Mouse (Mus musculus) liver, embryonic 13.5 days (tissue): Measurements from ENCODE around the gene Ptx4. TPM values are rescaled to one million over a fixed set of nuclear protein-coding genes. Genes with fewer than 3 reads are reported as not detected.

ENCODE experiments used
- ATAC-seq: fragments of 200-750 bp; cut with Nextera tagmentation; 2 replicates; pipeline ENCODE4 v1.8.0; 2017; ENCODE audit warnings: low read depth, mild to moderate bottlenecking, moderate number of reproducible peaks, moderate library complexity
- DNase-seq: peaks from one replicate; pipeline ENCODE4 v3.0.0; 2022
- H3K27ac ChIP-seq: fragments of 300-500 bp; sonication (generic); 2 replicates; pipeline ENCODE4 v1.5.1; 2015; ENCODE audit warnings: moderate library complexity, mild to moderate bottlenecking, inconsistent platforms
- H3K27me3 ChIP-seq: fragments of 300-500 bp; sonication (generic); 2 replicates; pipeline ENCODE4 v1.6.1; 2015; ENCODE audit warnings: mild to moderate bottlenecking, inconsistent platforms
- H3K36me3 ChIP-seq: fragments of 300-500 bp; sonication (generic); 2 replicates; pipeline ENCODE4 v1.6.1; 2015; ENCODE audit warnings: mild to moderate bottlenecking, inconsistent platforms
- H3K4me1 ChIP-seq: fragments of 300-500 bp; sonication (generic); replicated peaks from 2 replicates; pipeline ENCODE4 v1.6.1; 2015; ENCODE audit warnings: inconsistent platforms
- H3K4me2 ChIP-seq: fragments of 300-500 bp; sonication (generic); 2 replicates; pipeline ENCODE4 v1.6.1; 2015; ENCODE audit warnings: inconsistent platforms, mild to moderate bottlenecking, moderate library complexity
- H3K4me3 ChIP-seq: fragments of 300-500 bp; sonication (generic); replicated peaks from 2 replicates; pipeline ENCODE4 v1.5.1; 2015; ENCODE audit warnings: mild to moderate bottlenecking, inconsistent platforms
- H3K9ac ChIP-seq: fragments of 300-500 bp; sonication (generic); 2 replicates; pipeline ENCODE4 v1.6.1; 2015; ENCODE audit warnings: mild to moderate bottlenecking, inconsistent platforms
- H3K9me3 ChIP-seq: fragments of 300-500 bp; sonication (generic); replicated peaks from 2 replicates; pipeline ENCODE4 v1.6.1; 2016; ENCODE audit warnings: inconsistent platforms
- WGBS: fragments of 180-500 bp; shearing (Covaris S2); methylation state at CpG from one replicate; pipeline ENCODE4 v1.1.7; 2015; ENCODE audit not compliant: insufficient replicate concordance; 5-methylcytosine and 5-hydroxymethylcytosine counted together
- polyA plus RNA-seq: library from polyadenylated mRNA; unstranded; fragments of >200 nt; fragmentation: Nextera tagmentation; extraction: Ambion mirVana; gene quantifications from 2 replicates; pipeline ENCODE4 v1.2.1, GENCODE M21; 2015

The Ptx4 gene
- polyA plus RNA-seq = 0.09 TPM in 1 of 2 replicates, not detected in the other

DNA sequence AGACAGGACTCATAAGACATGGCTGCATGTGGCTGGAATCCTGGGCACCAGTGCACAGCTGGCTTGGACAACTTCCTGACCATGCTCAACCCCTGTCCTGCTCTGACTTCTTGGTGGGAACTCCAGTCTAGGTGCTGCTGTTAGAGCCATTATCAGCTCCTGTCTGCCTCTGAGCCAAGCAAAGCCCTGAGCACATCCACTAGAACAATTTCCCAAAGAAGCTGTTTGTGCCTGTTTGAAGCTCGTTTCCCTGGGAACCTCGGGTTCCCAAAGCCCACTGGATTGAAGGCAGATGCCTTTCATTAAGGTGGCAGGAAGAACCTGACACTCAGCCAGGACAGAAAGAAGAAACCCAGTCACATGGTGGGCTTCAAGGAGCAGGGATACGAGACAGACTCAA is at the start of gene Ptx4:
Gene Ptx4 (plus strand): TSS at position 355 of the 400 bp plus-strand sequence.
- ATAC-seq (no peak), DNase-seq (no peak)
- WGBS = 28% methylated on average over 3 of the region's 3 CpGs
- Histone ChIP-seq H3K9me3 (no peaks in the 10 kb centered on the region), H3K27me3 (peaks cover 34% of the 10 kb centered on the region), H3K9ac (no peak within 1 kb of the TSS), H3K4me2 (no peak within 1 kb of the TSS), H3K36me3 (no peaks in the 10 kb centered on the region), H3K4me3 (no peak within 1 kb of the TSS), H3K27ac (no peak within 1 kb of the TSS), H3K4me1 (peaks cover 42% of the 10 kb centered on the region)

DNA sequence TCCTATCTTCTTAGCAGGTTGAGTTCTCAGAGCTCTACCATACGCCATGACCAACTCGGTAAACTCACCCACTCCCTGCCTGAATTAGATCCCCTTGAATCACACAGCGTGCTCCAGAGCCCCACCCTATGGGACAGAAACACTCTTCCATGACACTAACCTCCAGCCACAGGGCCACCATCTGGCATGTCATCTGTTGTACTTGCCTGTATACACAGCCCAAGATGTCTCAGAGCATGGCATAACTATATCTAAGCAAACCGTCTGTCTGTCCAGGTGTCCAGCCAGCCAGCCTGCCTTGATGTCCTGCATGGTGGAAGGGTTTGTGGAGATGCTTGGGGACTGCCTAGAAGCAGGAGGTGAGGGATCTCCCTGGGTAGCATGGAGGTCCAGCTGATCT is 43.7 kb upstream of the Ptx4 start:
- Histone ChIP-seq H3K4me1 (0 out of 2 replicates have a peak, but pooled peaks cover 11% of the 10 kb centered on the region), H3K4me2 (no peak overlapping the region), H3K9me3 (no peaks in the 10 kb centered on the region), H3K36me3 (no peaks in the 10 kb centered on the region), H3K9ac (no peak overlapping the region), H3K27me3 (no peaks in the 10 kb centered on the region), H3K4me3 (no peak overlapping the region), H3K27ac (no peak overlapping the region)
- 77% methylated on average over 4 of the region's 4 CpGs for WGBS
- DNase-seq = no peak
- no peak for ATAC-seq

DNA sequence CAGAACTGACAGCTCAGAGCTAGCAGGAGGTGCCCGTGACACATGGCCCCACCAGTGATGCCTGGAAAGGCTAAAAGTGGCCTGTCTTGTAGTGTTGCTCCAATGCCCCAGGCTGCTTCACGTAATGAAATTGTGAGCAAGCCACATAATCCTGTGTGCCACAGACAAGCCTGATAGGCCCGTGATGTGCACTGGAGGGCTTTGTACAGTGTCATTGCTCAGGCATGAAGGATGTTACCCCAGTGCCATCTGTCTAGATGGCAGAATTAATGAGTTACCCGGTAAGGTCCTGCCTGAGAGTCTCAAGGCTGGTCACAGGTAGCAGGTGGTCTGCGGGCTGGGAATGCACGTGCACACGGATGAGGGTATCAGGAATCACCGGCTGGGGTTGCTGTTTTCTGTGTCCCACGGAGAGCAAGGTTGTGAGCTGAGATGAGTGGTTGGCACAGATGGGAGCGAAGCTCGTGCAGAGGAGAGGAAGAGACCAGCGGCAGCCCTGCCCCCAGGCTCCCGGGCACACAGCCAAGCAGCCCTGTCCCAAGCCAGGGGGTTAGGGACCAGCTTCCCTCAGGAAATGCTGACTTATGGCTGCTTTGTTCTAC is 42.7 kb upstream of the Ptx4 start:
- Histone ChIP-seq H3K4me1 (peaks cover 13% of the 10 kb centered on the region), H3K4me3 (no peak overlapping the region), H3K27ac (peak overlapping the region; percentile 21; the same call in 1 of the 2 replicates), H3K36me3 (no peaks in the 10 kb centered on the region), H3K27me3 (no peaks in the 10 kb centered on the region), H3K9me3 (no peaks in the 10 kb centered on the region), H3K4me2 (0 out of 2 replicates have a peak overlapping the region, but pooled peaks have one; percentile 17), H3K9ac (no peak overlapping the region)
- no peak for ATAC-seq
- no peak for DNase-seq
- 68% methylated on average over 13 of the region's 13 CpGs for WGBS

- peak overlapping the region; percentile 52 for H3K9ac ChIP-seq
- H3K27me3 ChIP-seq = no peaks in the 10 kb centered on the region
- 75% methylated on average over 13 of the region's 13 CpGs for WGBS
- H3K36me3 ChIP-seq = no peaks in the 10 kb centered on the region
- ATAC-seq (no peak), DNase-seq (no peak)
- peak overlapping the region; percentile 31 for H3K4me3 ChIP-seq
- H3K4me1 ChIP-seq = peaks cover 36% of the 10 kb centered on the region
- no peaks in the 10 kb centered on the region for H3K9me3 ChIP-seq
- H3K27ac ChIP-seq = peak overlapping the region; percentile 66
- no peak overlapping the region for H3K4me2 ChIP-seq
Observed at GRCm38 (mm10) chr17:25080210-25080609, 40.4 kb upstream of the Ptx4 start.

- Histone ChIP-seq H3K36me3 (no peaks in the 10 kb centered on the region), H3K9me3 (no peaks in the 10 kb centered on the region), H3K9ac (peak overlapping the region; percentile 52; the same call in 1 of the 2 replicates), H3K4me1 (peaks cover 43% of the 10 kb centered on the region), H3K4me2 (peak overlapping the region; percentile 15; the same call in 1 of the 2 replicates), H3K4me3 (peak overlapping the region; percentile 31), H3K27me3 (no peaks in the 10 kb centered on the region), H3K27ac (peak overlapping the region; percentile 66)
- ATAC-seq (no peak), DNase-seq (no peak)
- WGBS = 48% methylated on average over 11 of the region's 11 CpGs
Observed at GRCm38 (mm10) chr17:25080960-25081381, 39.6 kb upstream of the Ptx4 start.

- Histone ChIP-seq H3K27me3 (no peaks in the 10 kb centered on the region), H3K9me3 (no peaks in the 10 kb centered on the region), H3K9ac (no peak overlapping the region), H3K4me1 (peaks cover 56% of the 10 kb centered on the region), H3K4me2 (no peak overlapping the region), H3K4me3 (no peak overlapping the region), H3K36me3 (no peaks in the 10 kb centered on the region), H3K27ac (peak overlapping the region; percentile 57)
- no peak for DNase-seq
- WGBS = 36% methylated on average over 14 of the region's 14 CpGs
- ATAC-seq = no peak
Observed at GRCm38 (mm10) chr17:25082081-25082847, 38.3 kb upstream of the Ptx4 start.

GRCm38 (mm10) chr17:25082887-25083286 is 37.7 kb upstream of the Ptx4 start:
- ATAC-seq = no peak
- H3K4me2 ChIP-seq = no peak overlapping the region
- peak overlapping the region; percentile 57 for H3K27ac ChIP-seq
- 56% methylated on average over 3 of the region's 3 CpGs for WGBS
- H3K4me1 ChIP-seq = peaks cover 57% of the 10 kb centered on the region
- no peak for DNase-seq
- H3K9me3 ChIP-seq = no peaks in the 10 kb centered on the region
- H3K36me3 ChIP-seq = 0 out of 2 replicates have a peak, but pooled peaks cover 2% of the 10 kb centered on the region
- H3K4me3 ChIP-seq = no peak overlapping the region
- H3K27me3 ChIP-seq = no peaks in the 10 kb centered on the region
- 0 out of 2 replicates have a peak overlapping the region, but pooled peaks have one; percentile 3 for H3K9ac ChIP-seq

DNA sequence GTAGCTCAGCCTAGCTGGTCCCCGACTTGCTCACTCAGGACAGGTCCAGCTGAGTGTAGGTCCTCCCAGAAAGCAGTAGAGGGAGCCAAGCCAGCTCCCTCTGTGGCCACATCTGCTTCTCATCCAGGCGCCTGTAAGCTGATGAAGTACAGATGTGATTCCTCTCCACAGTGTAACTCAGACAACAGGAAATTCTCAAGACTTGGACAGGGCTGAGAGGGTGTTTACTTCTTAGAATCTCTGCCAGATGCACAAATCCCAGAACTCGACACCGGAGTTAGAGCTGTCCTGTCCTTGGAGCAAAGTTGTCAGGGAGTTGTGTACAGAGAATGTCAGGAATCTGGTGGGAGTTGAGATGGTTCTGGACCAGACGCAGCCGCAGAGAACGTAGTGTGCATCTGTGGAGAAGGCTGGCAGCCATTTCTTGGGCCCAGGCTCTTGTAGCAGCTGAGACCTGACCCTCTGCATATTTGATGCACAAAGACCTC is 37.1 kb upstream of the Ptx4 start, which contains the start of gene Tmem204:
Gene Tmem204 (minus strand): TSS at position 148 of the 488 bp plus-strand sequence.
- DNase-seq (no peak), ATAC-seq (peak; percentile 30; the same call in 1 of the 2 replicates)
- H3K9ac ChIP-seq = peak within 1 kb of the TSS; percentile 31
- no peaks in the 10 kb centered on the region for H3K9me3 ChIP-seq
- H3K4me1 ChIP-seq = peaks cover 60% of the 10 kb centered on the region
- no peak within 1 kb of the TSS for H3K4me2 ChIP-seq
- WGBS = 65% methylated on average over 7 of the region's 7 CpGs
- 0 out of 2 replicates have a peak, but pooled peaks cover 4% of the 10 kb centered on the region for H3K36me3 ChIP-seq
- H3K27ac ChIP-seq = peak within 1 kb of the TSS; percentile 99
- no peak within 1 kb of the TSS for H3K4me3 ChIP-seq
- no peaks in the 10 kb centered on the region for H3K27me3 ChIP-seq

DNA sequence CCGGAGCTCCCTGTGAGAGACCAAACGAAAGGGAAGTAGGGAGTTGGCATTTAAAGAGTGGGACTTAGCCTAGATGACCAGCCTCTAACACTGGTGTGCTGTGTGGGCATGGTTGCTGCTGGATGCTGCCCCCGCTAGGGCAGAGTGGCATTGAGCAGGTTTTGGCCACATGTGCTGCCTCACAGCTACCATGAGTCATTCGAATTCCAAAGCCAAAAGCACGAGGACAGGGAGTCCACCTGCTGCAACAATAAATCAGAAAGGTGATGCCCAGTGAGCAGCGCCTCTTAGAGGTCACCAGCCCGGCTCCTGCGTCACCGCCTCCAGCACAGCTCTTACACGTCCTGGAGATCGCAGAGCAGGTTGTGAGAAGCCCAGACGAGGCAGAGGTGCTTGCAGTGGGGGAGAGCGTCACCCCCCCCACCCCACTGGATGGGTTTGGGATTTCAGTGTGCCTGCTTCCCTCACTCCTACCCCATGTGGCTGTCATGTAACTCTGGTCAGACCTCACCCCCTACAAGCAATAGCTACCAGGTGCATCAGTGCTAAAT is 35.6 kb upstream of the Ptx4 start:
- Histone ChIP-seq H3K9ac (0 out of 2 replicates have a peak overlapping the region, but pooled peaks have one; percentile 31), H3K36me3 (0 out of 2 replicates have a peak, but pooled peaks cover 4% of the 10 kb centered on the region), H3K9me3 (no peaks in the 10 kb centered on the region), H3K4me2 (no peak overlapping the region), H3K27ac (peak overlapping the region; percentile 99), H3K4me3 (no peak overlapping the region), H3K4me1 (peaks cover 68% of the 10 kb centered on the region), H3K27me3 (no peaks in the 10 kb centered on the region)
- WGBS = 77% methylated on average over 13 of the region's 13 CpGs
- DNase-seq (no peak), ATAC-seq (no peak)

DNA sequence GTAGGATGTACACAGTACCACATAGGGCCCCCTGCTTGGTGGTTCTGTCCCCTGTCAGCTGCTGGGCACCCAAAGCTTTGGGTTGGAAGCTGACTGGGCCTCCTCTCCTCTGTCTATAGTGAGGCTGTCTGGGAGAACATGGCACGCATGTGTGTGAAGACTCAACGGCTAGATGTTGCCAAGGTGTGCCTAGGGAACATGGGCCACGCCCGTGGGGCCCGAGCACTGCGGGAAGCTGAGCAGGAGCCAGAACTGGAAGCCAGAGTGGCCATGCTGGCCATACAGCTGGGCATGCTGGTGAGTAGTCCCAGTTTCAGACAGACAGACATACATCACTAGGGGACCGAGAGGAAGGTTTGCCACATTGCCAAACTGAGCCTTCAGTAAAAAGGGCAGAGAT is 33.8 kb upstream of the Ptx4 start:
- WGBS = 44% methylated on average over 7 of the region's 7 CpGs
- Histone ChIP-seq H3K4me3 (peak overlapping the region; percentile 40), H3K9ac (peak overlapping the region; percentile 87), H3K27ac (peak overlapping the region; percentile 99), H3K4me2 (peak overlapping the region; percentile 79), H3K36me3 (peaks cover 18% of the 10 kb centered on the region), H3K27me3 (no peaks in the 10 kb centered on the region), H3K9me3 (no peaks in the 10 kb centered on the region), H3K4me1 (peaks cover 86% of the 10 kb centered on the region)
- DNase-seq (no peak), ATAC-seq (peak; percentile 53)

GRCm38 (mm10) chr17:25089158-25089557 is 31.4 kb upstream of the Ptx4 start:
- H3K27ac ChIP-seq = peak overlapping the region; percentile 99
- H3K4me1 ChIP-seq = peaks cover 92% of the 10 kb centered on the region
- peak overlapping the region; percentile 87 for H3K9ac ChIP-seq
- H3K27me3 ChIP-seq = no peaks in the 10 kb centered on the region
- ATAC-seq (peak; percentile 91), DNase-seq (peak; percentile 32)
- H3K4me2 ChIP-seq = peak overlapping the region; percentile 79
- H3K9me3 ChIP-seq = no peaks in the 10 kb centered on the region
- H3K4me3 ChIP-seq = peak overlapping the region; percentile 69
- WGBS = 24% methylated on average over 10 of the region's 10 CpGs
- peaks cover 42% of the 10 kb centered on the region for H3K36me3 ChIP-seq
